Mouse (Mus musculus) C2C12 (cell line): ENCODE results near the gene Lyzl4. TPM values are rescaled to one million over a fixed set of nuclear protein-coding genes. Genes with fewer than 3 reads are reported as not detected.

ENCODE experiments used
- H3K27me3 ChIP-seq: one replicate; pipeline ENCODE4 v1.6.1; 2011; ENCODE audit not compliant: control insufficient read depth, insufficient read depth, insufficient read length
- H3K36me3 ChIP-seq: one replicate; pipeline ENCODE4 v1.6.1; 2011; ENCODE audit not compliant: control insufficient read depth, insufficient read depth
- H3K4me3 ChIP-seq: one replicate; pipeline ENCODE4 v1.5.1; 2011; ENCODE audit warnings: mild to moderate bottlenecking, control low read depth; ENCODE audit not compliant: poor library complexity, insufficient read depth, severe bottlenecking
- H3K79me2 ChIP-seq: one replicate; pipeline ENCODE4 v1.6.1; 2011; ENCODE audit not compliant: control insufficient read depth, insufficient read depth
- H3K79me3 ChIP-seq: one replicate; pipeline ENCODE4 v1.6.1; 2011; ENCODE audit warnings: low read depth, control low read depth
- H3ac ChIP-seq: one replicate; pipeline ENCODE3; 2011; ENCODE audit warnings: low read depth; ENCODE audit not compliant: control insufficient read depth, insufficient read length
- CEBPB ChIP-seq: IDR thresholded peaks from one replicate; pipeline ENCODE4 v1.6.1; 2011; ENCODE audit warnings: low read depth, mild to moderate bottlenecking, control low read depth, moderate library complexity
- CTCF ChIP-seq: IDR thresholded peaks from one replicate; pipeline ENCODE4 v1.5.1; 2011; ENCODE audit not compliant: control insufficient read depth, insufficient read depth, insufficient read length
- FOSL1 ChIP-seq: IDR thresholded peaks from one replicate; pipeline ENCODE4 v1.8.0; 2011; ENCODE audit warnings: mild to moderate bottlenecking, low read length; ENCODE audit not compliant: poor library complexity, insufficient read depth, severe bottlenecking
- MAX ChIP-seq: IDR thresholded peaks from one replicate; pipeline ENCODE4 v1.6.1; 2011; ENCODE audit warnings: mild to moderate bottlenecking, control low read depth
- MYOD1 ChIP-seq: IDR thresholded peaks from one replicate; pipeline ENCODE4 v1.6.1; 2011; ENCODE audit warnings: low read depth; ENCODE audit not compliant: control insufficient read depth, insufficient read length
- MYOG ChIP-seq: IDR thresholded peaks from one replicate; pipeline ENCODE4 v1.6.1; 2011; ENCODE audit not compliant: control insufficient read depth, insufficient read length; ENCODE audit errors: extremely low read depth
- USF1 ChIP-seq: IDR thresholded peaks from one replicate; pipeline ENCODE4 v1.6.1; 2011; ENCODE audit warnings: low read depth, mild to moderate bottlenecking, control low read depth, moderate library complexity
- polyA plus RNA-seq: library from polyadenylated mRNA; unstranded; fragments of >200 nt; fragmentation: generic; extraction: Trizol; gene quantifications from one replicate; pipeline ENCODE4 v1.2.1, GENCODE M21; 2012; ENCODE audit warnings: missing spikeins

The Lyzl4 gene
- polyA plus RNA-seq, 1 experiment, result not detected

- Histone ChIP-seq H3K79me3 (no peaks in the 10 kb centered on the region), H3K27me3 (peaks cover 27% of the 10 kb centered on the region), H3ac (no peak overlapping the region), H3K79me2 (no peaks in the 10 kb centered on the region), H3K36me3 (no peaks in the 10 kb centered on the region), H3K4me3 (no peak overlapping the region)
- TF ChIP-seq CEBPB (no peak), FOSL1 (no peak), USF1 (no peak), CTCF (no peak), MYOD1 (no peak), MAX (no peak), MYOG (no peak)
Measured at GRCm38 (mm10) chr9:121624920-121625319, 17.0 kb downstream of the Lyzl4 start.

- Histone ChIP-seq H3K79me2 (no peaks in the 10 kb centered on the region), H3K79me3 (no peaks in the 10 kb centered on the region), H3K27me3 (peaks cover 37% of the 10 kb centered on the region), H3K36me3 (no peaks in the 10 kb centered on the region), H3ac (no peak overlapping the region), H3K4me3 (no peak overlapping the region)
- TF ChIP-seq MYOD1 (no peak), MAX (no peak), FOSL1 (no peak), MYOG (no peak), CTCF (no peak), CEBPB (no peak), USF1 (no peak)
Measured at GRCm38 (mm10) chr9:121623235-121623634, 18.7 kb downstream of the Lyzl4 start.

GRCm38 (mm10) chr9:121619441-121619840 lies 22.5 kb downstream of the Lyzl4 start:
- TF ChIP-seq MYOD1 (no peak), CTCF (no peak), MYOG (no peak), MAX (no peak), USF1 (no peak), FOSL1 (no peak), CEBPB (no peak)
- Histone ChIP-seq H3K79me3 (no peaks in the 10 kb centered on the region), H3K79me2 (no peaks in the 10 kb centered on the region), H3K27me3 (peaks cover 45% of the 10 kb centered on the region), H3K4me3 (no peak overlapping the region), H3ac (no peak overlapping the region), H3K36me3 (no peaks in the 10 kb centered on the region)

GRCm38 (mm10) chr9:121616471-121616870 lies 25.4 kb downstream of the Lyzl4 start:
- TF ChIP-seq MAX (no peak), MYOG (no peak), MYOD1 (no peak), CTCF (no peak)
- Histone ChIP-seq H3K4me3 (no peak overlapping the region), H3ac (no peak overlapping the region), H3K79me2 (no peaks in the 10 kb centered on the region), H3K79me3 (no peaks in the 10 kb centered on the region), H3K27me3 (peaks cover 48% of the 10 kb centered on the region), H3K36me3 (no peaks in the 10 kb centered on the region)

- TF ChIP-seq MYOD1 (no peak), MYOG (no peak), MAX (no peak), CTCF (no peak), USF1 (no peak), CEBPB (no peak), FOSL1 (no peak)
- Histone ChIP-seq H3K36me3 (no peaks in the 10 kb centered on the region), H3K79me3 (no peaks in the 10 kb centered on the region), H3K4me3 (no peak overlapping the region), H3K79me2 (no peaks in the 10 kb centered on the region), H3K27me3 (peaks cover 36% of the 10 kb centered on the region), H3ac (no peak overlapping the region)
Measured at GRCm38 (mm10) chr9:121614241-121614757, 27.6 kb downstream of the Lyzl4 start.

- Histone ChIP-seq H3K79me2 (no peaks in the 10 kb centered on the region), H3K36me3 (no peaks in the 10 kb centered on the region), H3K4me3 (no peak overlapping the region), H3ac (no peak overlapping the region), H3K27me3 (peaks cover 35% of the 10 kb centered on the region), H3K79me3 (no peaks in the 10 kb centered on the region)
- TF ChIP-seq MYOG (no peak), USF1 (no peak), CTCF (no peak), MYOD1 (no peak), CEBPB (no peak), FOSL1 (no peak), MAX (no peak)
Measured at GRCm38 (mm10) chr9:121613192-121613591, 28.7 kb downstream of the Lyzl4 start.
